Mouse (Mus musculus) testis, adult 2 months (tissue): ENCODE measurements around the gene Tbl1x.
"Not testable (repeated sequence)": the region's sequence is repeated elsewhere in the genome, so short reads cannot be mapped to it uniquely, and the experiment has no call there.

Source experiments
- CTCF ChIP-seq: fragments of 200-500 bp; IDR thresholded peaks from 2 replicates; pipeline ENCODE4 v1.5.1; 2012; ENCODE audit warnings: low read depth, mild to moderate bottlenecking, inconsistent platforms, low read length, moderate library complexity; ENCODE audit not compliant: control insufficient read depth, insufficient read depth, insufficient replicate concordance
- POLR2A ChIP-seq: fragments of 200-500 bp; IDR thresholded peaks from 2 replicates; pipeline ENCODE4 v1.6.1; 2012; ENCODE audit warnings: low read depth, mild to moderate bottlenecking, inconsistent platforms, low read length, moderate library complexity; ENCODE audit not compliant: control insufficient read depth

DNA sequence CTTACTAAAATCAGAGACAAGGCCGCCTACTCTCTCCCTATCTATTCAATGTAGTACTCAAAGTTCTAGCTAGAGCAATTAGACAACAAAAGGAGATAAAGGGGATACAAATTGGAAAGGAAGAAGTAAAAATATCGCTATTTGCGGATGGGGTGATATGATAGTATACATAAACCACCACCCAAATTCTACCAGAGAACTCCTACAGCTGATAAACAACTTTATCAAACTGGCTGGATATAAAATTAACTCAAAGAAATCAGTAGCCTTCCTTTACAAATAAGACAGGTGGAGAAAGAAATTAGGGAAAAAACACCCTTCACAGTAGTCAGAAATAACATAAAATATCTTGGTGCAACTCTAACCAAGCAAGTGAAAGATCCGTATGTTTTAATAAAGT lies 29.0 kb downstream of the Tbl1x start:
- TF ChIP-seq POLR2A, CTCF: not testable (repeated sequence)
